ENCODE assay signal across 8 mouse cellular contexts in genomic region chr17:86962894-86963585, GRCm38 (mm10). TPM values are rescaled to one million over a fixed set of nuclear protein-coding genes. Genes with fewer than 3 reads are reported as not detected.
A peak's percentile ranks its signal among the peaks of the same experiment; 100 is the strongest.
DNase-seq lines count a peak whose midpoint lies in the region; ATAC-seq and TF ChIP-seq lines count a peak whose summit lies in the region.

Rhoq (plus strand) TSS chr17:86963082.

- peak within 1 kb of the TSS; percentile 94 for H3K9ac ChIP-seq in hindbrain, embryonic 16.5 days (ENCODE audit: low read depth, low read length)

- H3K36me3 ChIP-seq in hindbrain, embryonic 16.5 days (ENCODE audit: control insufficient read depth, insufficient read depth, low read length), result no peaks in the 10 kb centered on the region

- no peaks in the 10 kb centered on the region for H3K27me3 ChIP-seq in hindbrain, embryonic 16.5 days (replicated peaks; ENCODE audit: control insufficient read depth, insufficient read depth, low read length)

- no peaks in the 10 kb centered on the region for H3K9me3 ChIP-seq in hindbrain, embryonic 16.5 days (ENCODE audit: control insufficient read depth, low read length)

- intact Hi-C loops in gastrocnemius, adult 2 months (cut with DNase I), result loop anchor here (1.0 to 5.0 kb wide), 3 partner anchors 24 to 79 kb away; partner anchors contain the start of genes Cript and Pigf

- TF ChIP-seq CTCF in gastrocnemius, adult 2 months (IDR thresholded peaks at IDR 0.05), result no peak

- H3K4me3 ChIP-seq in gastrocnemius, adult 2 months, result peak within 1 kb of the TSS; percentile 95
- H3K4me3 ChIP-seq in hindbrain, embryonic 16.5 days (ENCODE audit: low read length), result peak within 1 kb of the TSS; percentile 85

- 0% methylated on average over 26 of the region's 86 CpGs for WGBS in hindbrain, embryonic 16.5 days

- H3K27ac ChIP-seq in gastrocnemius, adult 2 months, result peak within 1 kb of the TSS; percentile 98
- H3K27ac ChIP-seq in hindbrain, embryonic 16.5 days (ENCODE audit: low read depth, low read length), result peak within 1 kb of the TSS; percentile 91

- H3K4me2 ChIP-seq in hindbrain, embryonic 16.5 days (ENCODE audit: low read length), result peak within 1 kb of the TSS; percentile 87

- peak; percentile 70 for DNase-seq in R1 (ENCODE audit: low read depth, low spot score)
- peak; percentile 80 to 84 for DNase-seq in cerebellum, postnatal 14 days
- peak; percentile 96 for DNase-seq in gastrocnemius, adult 2 months
- peak; percentile 74 to 90 for DNase-seq in left cerebral cortex, adult 8-10 months (ENCODE audit: low spot score in 2 of 2)
- DNase-seq in right cerebral cortex, adult 2 months (ENCODE audit: low spot score in 2 of 2), result peak; percentile 74 to 85
- peak; percentile 56 for DNase-seq in urinary bladder, postnatal 10 days (ENCODE audit: low spot score)

- ATAC-seq in hindbrain, embryonic 16.5 days, result peak; percentile 86
- ATAC-seq in megakaryocyte, adult 5-6 weeks (ENCODE audit: poor library complexity, severe bottlenecking), result peak; percentile 60

- peaks cover 31% of the 10 kb centered on the region for H3K4me1 ChIP-seq in hindbrain, embryonic 16.5 days (ENCODE audit: control insufficient read depth, insufficient read depth, low read depth, low read length)

RNA-seq across cellular contexts. Expression of gene Rhoq, which starts in this region (rescaled TPM):
- 100 to 1,000 TPM; 168 to 172 TPM for total RNA-seq in gastrocnemius, adult 2 months (2021)
- polyA plus RNA-seq in hindbrain, embryonic 16.5 days (2015; fragmentation: Nextera tagmentation; extraction: Ambion mirVana), result 7.4 and 7.8 TPM in 2 replicates
- total RNA-seq in left cerebral cortex, adult 8-10 months (2022), result 10 to 100 TPM; 31.8 to 39.5 (median 36.6) TPM
- 16.5 and 25.2 TPM in 2 replicates for total RNA-seq in megakaryocyte, adult 5-6 weeks (2015)
- 16.5 and 17.8 TPM in 2 replicates for total RNA-seq in megakaryocyte, adult 5-6 weeks (2017)

Comparison
In these comparisons a context has a peak if more than half of its experiments do, and no peak if none do; other contexts are left out.
1. Peak in every context shown above with its lines: DNase-seq, ATAC-seq, H3K4me3 ChIP-seq and H3K27ac ChIP-seq.
2. RNA of gene Rhoq (total RNA-seq): 168 to 172 TPM in gastrocnemius, adult 2 months; 31.8 to 39.5 TPM in left cerebral cortex, adult 8-10 months and 16.5 to 25.2 TPM in megakaryocyte, adult 5-6 weeks; every median in the first group is over 4 times any median in the second.